Mouse (Mus musculus): Measurements from ENCODE around the gene Ccdc88b. TPM values are rescaled to one million over a fixed set of nuclear protein-coding genes. Genes with fewer than 3 reads are reported as not detected.

Gene Ccdc88b
- polyA plus RNA-seq, 1 experiment: 0.27 TPM

DNA sequence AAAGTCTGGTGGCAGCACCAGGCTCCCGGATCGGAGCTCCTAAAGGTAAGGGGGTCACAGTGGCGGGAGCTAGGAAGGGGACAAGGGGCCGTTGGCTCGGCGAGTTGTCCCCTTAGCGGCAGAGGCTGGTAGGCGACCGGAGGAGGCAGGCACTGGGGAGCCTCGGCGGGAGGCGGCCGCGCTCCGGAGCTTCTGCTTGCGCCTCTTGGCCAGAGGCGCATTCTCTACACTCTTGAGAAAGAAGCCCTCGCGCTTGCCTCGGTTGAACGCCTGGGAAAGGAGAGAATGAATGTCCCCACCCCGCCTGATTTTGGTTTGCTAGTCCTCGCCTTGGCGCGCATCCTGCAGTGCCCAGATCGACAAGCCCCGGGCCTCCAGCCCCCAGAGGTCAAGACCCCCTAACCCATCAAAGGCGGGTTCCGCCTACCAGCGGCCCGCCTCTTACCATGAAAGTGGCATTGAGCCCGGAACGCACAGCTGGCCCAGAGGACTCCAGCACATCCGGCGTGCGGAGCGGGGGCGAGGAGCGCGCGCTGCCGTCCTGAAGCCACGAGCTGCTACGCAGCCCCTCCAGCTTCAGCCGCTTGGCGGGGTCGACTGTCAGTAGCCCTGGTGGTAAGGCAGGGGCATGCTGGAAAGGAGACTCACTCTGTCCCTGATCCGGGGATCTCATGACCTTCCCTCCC, 28.0 kb downstream of the Ccdc88b start:
- H3K79me2 ChIP-seq (ENCODE audit: control insufficient read depth, insufficient read depth): no peaks in the 10 kb centered on the region
- no peaks in the 10 kb centered on the region for H3K79me3 ChIP-seq (ENCODE audit: low read depth)
- H3ac ChIP-seq (ENCODE audit: control insufficient read depth, insufficient read length, low read depth): no peak overlapping the region
- no peak for TF ChIP-seq MYOG (IDR thresholded peaks at IDR 0.05; ENCODE audit: control insufficient read depth, extremely low read depth, insufficient read length)
- no peak for TF ChIP-seq MAX (IDR thresholded peaks at IDR 0.05)
- no peak for TF ChIP-seq MYOD1 (IDR thresholded peaks at IDR 0.05; ENCODE audit: control insufficient read depth, insufficient read length, low read depth)
- no peak for TF ChIP-seq CEBPB (IDR thresholded peaks at IDR 0.05; ENCODE audit: low read depth)
- no peak for TF ChIP-seq CTCF (IDR thresholded peaks at IDR 0.05; ENCODE audit: control insufficient read depth, insufficient read depth, insufficient read length)
- no peak for TF ChIP-seq FOSL1 (IDR thresholded peaks at IDR 0.05; ENCODE audit: insufficient read depth, low read length, poor library complexity, severe bottlenecking)
- no peak for TF ChIP-seq USF1 (IDR thresholded peaks at IDR 0.05; ENCODE audit: low read depth)
- H3K4me3 ChIP-seq (ENCODE audit: insufficient read depth, poor library complexity, severe bottlenecking): no peak overlapping the region
- no peaks in the 10 kb centered on the region for H3K27me3 ChIP-seq (ENCODE audit: control insufficient read depth, insufficient read depth, insufficient read length)
- peaks cover 59% of the 10 kb centered on the region for H3K36me3 ChIP-seq (ENCODE audit: control insufficient read depth, insufficient read depth)

DNA sequence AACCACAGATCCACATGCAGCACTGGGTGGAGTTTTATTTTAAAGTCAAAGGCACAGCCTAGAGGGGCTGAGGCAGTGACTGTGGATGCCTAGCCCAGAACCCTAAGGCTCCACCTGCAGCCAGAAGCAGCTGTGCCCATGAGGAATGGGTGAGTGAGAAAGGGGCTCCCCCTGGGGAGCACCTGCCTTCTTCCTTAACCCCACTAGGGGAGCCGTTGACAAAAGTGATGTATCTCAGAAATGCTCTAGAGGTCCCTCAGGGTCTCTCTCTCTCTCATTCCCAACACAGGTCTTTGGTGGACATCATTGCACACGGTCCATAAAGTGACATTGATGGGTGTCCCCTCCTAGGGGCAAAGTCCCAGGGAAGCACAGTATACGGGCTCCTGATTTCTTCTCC, 28.9 kb downstream of the Ccdc88b start:
- H3K79me3 ChIP-seq (ENCODE audit: low read depth): no peaks in the 10 kb centered on the region
- H3K79me2 ChIP-seq (ENCODE audit: control insufficient read depth, insufficient read depth): no peaks in the 10 kb centered on the region
- no peaks in the 10 kb centered on the region for H3K27me3 ChIP-seq (ENCODE audit: control insufficient read depth, insufficient read depth, insufficient read length)

DNA sequence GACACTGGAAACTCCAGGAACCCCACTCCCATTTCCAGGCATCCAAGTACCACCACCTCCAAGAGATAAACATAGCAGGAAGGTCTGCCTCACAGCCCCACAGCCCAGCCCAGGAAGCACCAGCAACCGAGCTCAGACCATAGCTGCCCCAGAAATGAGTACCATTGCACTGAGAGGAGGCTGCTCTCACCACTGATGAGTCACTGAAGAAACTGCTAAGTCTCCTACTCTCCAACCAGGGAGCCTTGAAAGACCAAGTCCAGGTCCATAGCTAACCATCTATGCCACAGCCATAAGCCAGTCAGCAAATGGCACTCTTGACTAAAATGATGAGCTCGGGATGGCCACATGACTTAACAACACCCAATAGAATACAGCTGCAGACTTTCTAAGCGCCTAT, 31.4 kb downstream of the Ccdc88b start:
- Histone ChIP-seq H3K36me3 (ENCODE audit: control insufficient read depth, insufficient read depth) (peaks cover 25% of the 10 kb centered on the region), H3K4me3 (ENCODE audit: insufficient read depth, poor library complexity, severe bottlenecking) (no peak overlapping the region), H3K79me3 (ENCODE audit: low read depth) (no peaks in the 10 kb centered on the region), H3K79me2 (ENCODE audit: control insufficient read depth, insufficient read depth) (no peaks in the 10 kb centered on the region), H3K27me3 (ENCODE audit: control insufficient read depth, insufficient read depth, insufficient read length) (no peaks in the 10 kb centered on the region), H3ac (ENCODE audit: control insufficient read depth, insufficient read length, low read depth) (no peak overlapping the region)
- TF ChIP-seq MYOD1 (IDR thresholded peaks at IDR 0.05; ENCODE audit: control insufficient read depth, insufficient read length, low read depth) (no peak), USF1 (IDR thresholded peaks at IDR 0.05; ENCODE audit: low read depth) (no peak), CEBPB (IDR thresholded peaks at IDR 0.05; ENCODE audit: low read depth) (no peak), FOSL1 (IDR thresholded peaks at IDR 0.05; ENCODE audit: insufficient read depth, low read length, poor library complexity, severe bottlenecking) (no peak), MYOG (IDR thresholded peaks at IDR 0.05; ENCODE audit: control insufficient read depth, extremely low read depth, insufficient read length) (no peak), MAX (IDR thresholded peaks at IDR 0.05) (no peak), CTCF (IDR thresholded peaks at IDR 0.05; ENCODE audit: control insufficient read depth, insufficient read depth, insufficient read length) (no peak)

More for the DNA sequence above, 28.9 kb downstream of the Ccdc88b start:
- Histone ChIP-seq H3K36me3 (ENCODE audit: control insufficient read depth, insufficient read depth) (peaks cover 49% of the 10 kb centered on the region), H3K4me3 (ENCODE audit: insufficient read depth, poor library complexity, severe bottlenecking) (no peak overlapping the region), H3ac (ENCODE audit: control insufficient read depth, insufficient read length, low read depth) (no peak overlapping the region)
- TF ChIP-seq MYOG (IDR thresholded peaks at IDR 0.05; ENCODE audit: control insufficient read depth, extremely low read depth, insufficient read length) (no peak), MAX (IDR thresholded peaks at IDR 0.05) (no peak), USF1 (IDR thresholded peaks at IDR 0.05; ENCODE audit: low read depth) (no peak), CTCF (IDR thresholded peaks at IDR 0.05; ENCODE audit: control insufficient read depth, insufficient read depth, insufficient read length) (no peak), MYOD1 (IDR thresholded peaks at IDR 0.05; ENCODE audit: control insufficient read depth, insufficient read length, low read depth) (no peak), CEBPB (IDR thresholded peaks at IDR 0.05; ENCODE audit: low read depth) (no peak), FOSL1 (IDR thresholded peaks at IDR 0.05; ENCODE audit: insufficient read depth, low read length, poor library complexity, severe bottlenecking) (no peak)

DNA sequence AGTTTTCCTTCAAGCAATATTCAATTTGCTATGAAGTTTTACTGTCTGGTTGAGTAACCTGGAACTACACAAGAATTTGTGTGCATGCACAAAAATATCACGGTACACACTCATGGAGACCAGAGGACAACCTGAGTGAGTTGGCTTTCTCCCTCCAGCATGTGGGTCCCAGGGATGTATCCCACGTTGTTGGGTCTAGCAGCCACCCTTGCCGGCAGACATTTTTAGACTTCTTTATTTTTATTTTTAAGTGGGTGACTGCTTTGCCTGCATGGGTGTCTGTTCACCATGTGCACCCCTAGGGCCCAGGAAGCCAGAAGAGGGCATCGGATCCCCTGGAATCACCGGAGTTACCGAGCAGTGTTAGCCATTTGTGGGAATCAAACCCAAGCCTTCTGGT, 32.6 kb downstream of the Ccdc88b start:
- Histone ChIP-seq H3K36me3 (ENCODE audit: control insufficient read depth, insufficient read depth) (peaks cover 15% of the 10 kb centered on the region), H3ac (ENCODE audit: control insufficient read depth, insufficient read length, low read depth) (no peak overlapping the region), H3K79me2 (ENCODE audit: control insufficient read depth, insufficient read depth) (no peaks in the 10 kb centered on the region), H3K4me3 (ENCODE audit: insufficient read depth, poor library complexity, severe bottlenecking) (no peak overlapping the region), H3K27me3 (ENCODE audit: control insufficient read depth, insufficient read depth, insufficient read length) (no peaks in the 10 kb centered on the region), H3K79me3 (ENCODE audit: low read depth) (no peaks in the 10 kb centered on the region)
- TF ChIP-seq MYOG (IDR thresholded peaks at IDR 0.05; ENCODE audit: control insufficient read depth, extremely low read depth, insufficient read length) (no peak), CTCF (IDR thresholded peaks at IDR 0.05; ENCODE audit: control insufficient read depth, insufficient read depth, insufficient read length) (no peak), USF1 (IDR thresholded peaks at IDR 0.05; ENCODE audit: low read depth) (no peak), MAX (IDR thresholded peaks at IDR 0.05) (no peak), FOSL1 (IDR thresholded peaks at IDR 0.05; ENCODE audit: insufficient read depth, low read length, poor library complexity, severe bottlenecking) (no peak), CEBPB (IDR thresholded peaks at IDR 0.05; ENCODE audit: low read depth) (no peak), MYOD1 (IDR thresholded peaks at IDR 0.05; ENCODE audit: control insufficient read depth, insufficient read length, low read depth) (no peak)

DNA sequence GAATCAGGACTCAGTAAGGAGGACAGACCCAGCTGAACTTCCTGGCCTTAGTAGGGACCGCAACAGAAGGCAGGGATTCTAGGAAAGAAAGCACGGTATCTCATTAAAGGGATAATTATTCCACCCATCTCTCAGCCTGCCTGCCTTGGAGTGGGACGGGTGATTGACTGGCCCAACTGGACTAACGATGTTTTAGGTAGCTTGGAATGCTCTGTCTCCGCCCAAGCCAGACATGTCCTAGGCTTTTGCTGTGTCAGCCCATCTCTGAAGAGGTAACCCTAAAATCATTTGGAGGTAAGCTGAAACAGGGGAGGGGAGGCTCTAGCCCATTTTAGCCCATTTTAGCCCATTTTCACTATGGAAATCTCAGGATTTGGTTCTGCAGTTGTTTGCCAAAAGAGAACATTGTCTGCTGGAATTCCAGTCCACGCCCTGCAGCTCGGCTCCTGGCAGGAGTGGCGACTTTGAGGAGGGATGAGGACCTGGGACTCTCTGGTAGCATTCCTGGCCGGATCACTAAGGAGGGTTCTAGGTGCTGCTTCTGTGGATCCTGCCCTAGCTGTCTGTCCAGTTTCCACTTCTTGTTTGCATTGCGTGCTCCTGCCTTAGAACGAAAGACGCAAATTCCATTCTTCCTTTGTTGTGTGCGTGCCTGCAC, 37.3 kb downstream of the Ccdc88b start:
- Histone ChIP-seq H3K79me2 (ENCODE audit: control insufficient read depth, insufficient read depth) (no peaks in the 10 kb centered on the region), H3K36me3 (ENCODE audit: control insufficient read depth, insufficient read depth) (no peaks in the 10 kb centered on the region), H3ac (ENCODE audit: control insufficient read depth, insufficient read length, low read depth) (no peak overlapping the region), H3K27me3 (ENCODE audit: control insufficient read depth, insufficient read depth, insufficient read length) (no peaks in the 10 kb centered on the region), H3K79me3 (ENCODE audit: low read depth) (no peaks in the 10 kb centered on the region), H3K4me3 (ENCODE audit: insufficient read depth, poor library complexity, severe bottlenecking) (no peak overlapping the region)
- TF ChIP-seq MYOD1 (IDR thresholded peaks at IDR 0.05; ENCODE audit: control insufficient read depth, insufficient read length, low read depth): peak; percentile 72
- no peak for TF ChIP-seq CTCF (IDR thresholded peaks at IDR 0.05; ENCODE audit: control insufficient read depth, insufficient read depth, insufficient read length)
- TF ChIP-seq MYOG (IDR thresholded peaks at IDR 0.05; ENCODE audit: control insufficient read depth, extremely low read depth, insufficient read length): no peak
